Mouse (Mus musculus) urinary bladder, postnatal 25 days (tissue): Measurements from ENCODE around the gene Gpld1.

Source experiments
- DNase-seq: peaks from one replicate; pipeline ENCODE4 v3.0.0; 2022; ENCODE audit warnings: low spot score

The Gpld1 gene

DNA sequence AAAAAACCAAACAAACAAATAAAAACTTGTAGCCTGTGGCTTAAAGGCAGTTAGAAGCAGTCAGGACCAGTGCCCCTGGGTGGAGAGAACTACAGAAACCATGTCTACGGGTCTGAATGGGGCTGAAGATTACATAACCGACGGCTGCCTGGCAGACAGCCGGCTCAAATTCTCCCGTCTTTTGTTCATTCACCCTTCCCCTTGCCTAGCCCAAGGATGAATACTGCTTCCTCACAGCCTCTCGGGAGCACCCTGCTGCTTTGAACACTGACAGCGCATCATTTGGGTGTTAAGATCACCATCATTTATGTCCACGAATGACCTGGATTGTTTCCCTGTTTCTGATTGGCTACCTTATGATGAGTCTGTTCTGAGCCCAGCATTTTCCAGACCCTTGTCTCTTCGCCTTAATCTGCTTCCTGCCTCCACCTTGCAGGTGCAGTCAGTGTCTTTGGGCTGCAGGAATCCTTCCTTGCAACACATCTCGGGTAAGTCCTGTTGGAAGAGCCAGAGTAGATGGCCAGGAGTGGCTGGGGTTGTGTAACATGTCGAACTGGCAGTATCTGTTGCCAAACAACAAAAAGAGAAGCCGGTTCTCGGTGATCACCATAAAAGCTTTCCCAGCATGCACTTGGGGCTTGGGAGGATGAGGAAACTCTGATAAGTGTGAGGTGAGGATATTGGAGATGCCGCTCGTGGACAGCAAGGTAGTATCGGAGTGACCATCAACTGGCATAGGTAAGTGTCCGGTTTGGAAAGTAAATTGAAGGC, at the start of gene Gpld1:
Gene Gpld1, plus strand, starts transcription at position 641 of the 771 bp plus-strand sequence.
- DNase-seq = no peak

DNA sequence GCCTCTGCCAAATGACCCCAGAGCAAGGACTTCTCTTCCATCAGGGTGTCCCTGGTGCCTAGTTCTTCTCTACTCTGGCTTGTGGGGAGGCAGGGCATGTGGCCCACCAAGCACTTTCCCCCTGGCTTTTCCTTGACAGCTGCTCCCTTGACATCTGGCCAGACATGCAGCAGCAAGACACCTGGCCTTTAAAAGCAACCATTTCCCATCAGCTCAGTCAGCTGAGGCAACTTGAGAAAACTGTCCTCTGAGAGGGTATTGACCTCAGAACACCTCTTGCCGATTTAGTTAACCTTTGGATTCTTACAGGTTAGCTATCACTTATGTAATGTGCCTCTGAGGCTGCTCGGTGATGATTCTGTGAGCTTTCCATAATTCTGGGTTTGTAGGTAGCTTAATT, 49.1 kb upstream of the Gpld1 start:
- DNase-seq = no peak

DNA sequence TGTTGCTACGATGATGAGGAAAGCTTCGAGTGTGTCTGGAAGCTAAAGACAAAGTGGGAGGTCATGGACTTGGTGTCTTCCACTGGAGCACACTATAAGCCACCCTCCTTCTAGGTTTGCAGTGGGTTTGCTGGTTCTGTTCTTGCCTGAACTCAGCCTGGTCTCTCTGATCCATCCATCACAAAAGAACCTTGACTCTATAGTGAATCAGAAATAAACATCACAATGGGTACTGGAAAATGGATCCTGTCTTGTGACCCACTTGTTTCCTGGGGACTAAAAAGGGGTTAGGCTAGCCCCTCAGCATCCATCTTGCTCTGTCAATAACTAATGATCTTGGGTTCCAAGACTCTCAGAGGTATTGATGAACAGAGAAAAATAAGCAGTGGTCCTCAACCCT, 41.0 kb upstream of the Gpld1 start:
- DNase-seq = no peak

DNA sequence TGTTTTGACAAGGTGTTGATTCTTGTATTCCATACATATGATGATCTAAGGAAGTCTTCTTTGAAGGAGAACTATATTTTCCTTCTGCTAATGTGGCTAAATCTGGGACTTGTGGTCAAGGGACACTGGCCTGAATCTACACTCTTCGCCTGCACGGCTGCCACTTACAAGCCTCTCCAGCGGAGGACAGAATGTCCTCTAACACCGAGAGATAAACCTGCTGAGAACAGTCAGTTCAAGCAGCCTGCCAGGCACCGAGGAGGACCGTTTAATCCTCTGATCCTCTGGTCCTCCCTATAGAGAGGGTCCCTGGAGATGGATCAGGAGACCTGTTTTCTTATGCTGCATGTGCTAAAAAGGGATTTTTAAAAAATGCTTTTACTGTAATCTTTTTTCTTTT, 39.5 kb upstream of the Gpld1 start:
- no peak for DNase-seq

DNA sequence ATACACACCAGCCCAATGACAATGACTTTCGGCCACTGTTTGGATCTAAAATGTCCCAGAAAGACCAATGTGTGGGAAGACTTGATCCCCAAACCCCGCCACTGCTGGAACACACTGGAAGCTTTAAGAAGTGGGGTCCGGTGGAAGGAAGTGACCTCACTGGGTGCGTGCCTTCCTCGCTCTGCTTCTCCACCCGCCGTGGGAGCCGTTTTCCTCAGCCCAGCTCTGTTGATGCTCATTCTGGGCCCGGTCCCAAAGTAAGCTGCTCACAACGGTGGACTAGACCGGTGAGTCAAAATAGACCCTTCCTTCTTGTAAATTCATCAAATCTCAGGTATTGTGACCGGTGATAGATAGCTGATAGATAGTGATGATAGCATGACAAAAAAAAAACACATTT, 37.5 kb upstream of the Gpld1 start:
- no peak for DNase-seq

DNA sequence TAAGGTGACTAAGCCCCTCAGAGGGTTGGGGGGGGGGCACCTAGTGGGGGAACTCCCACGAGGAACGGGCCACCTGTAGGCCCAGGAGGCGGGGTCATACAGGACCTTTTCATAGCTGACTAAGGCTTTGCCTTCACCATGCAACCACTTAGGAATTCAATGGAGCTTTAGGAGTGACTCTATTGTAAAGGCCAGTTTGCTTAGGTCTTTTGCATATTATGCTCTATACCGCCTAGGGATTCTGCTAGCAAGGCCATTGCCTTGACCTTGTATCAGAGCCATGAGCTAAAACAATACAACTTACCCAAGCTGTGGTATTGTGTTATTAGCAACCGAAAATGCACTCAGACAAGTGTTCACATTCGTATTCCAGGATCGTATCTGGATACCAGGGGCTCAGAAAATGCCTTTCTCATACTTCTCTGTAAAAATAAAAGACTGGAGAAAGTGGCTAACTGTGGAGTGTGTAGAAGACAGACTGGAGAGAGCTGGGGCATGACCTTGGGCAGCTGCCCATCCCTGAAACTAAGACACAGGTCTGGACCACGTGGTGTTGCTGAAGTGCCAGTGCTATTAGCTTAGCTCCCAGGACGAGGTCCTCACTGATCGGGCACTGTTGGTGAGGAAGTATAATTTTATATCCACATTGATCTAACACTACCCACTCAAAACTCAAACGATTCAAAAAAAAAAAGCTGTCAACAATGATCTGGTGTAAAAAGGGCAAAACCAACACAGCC, 36.0 kb upstream of the Gpld1 start:
- DNase-seq = no peak

DNA sequence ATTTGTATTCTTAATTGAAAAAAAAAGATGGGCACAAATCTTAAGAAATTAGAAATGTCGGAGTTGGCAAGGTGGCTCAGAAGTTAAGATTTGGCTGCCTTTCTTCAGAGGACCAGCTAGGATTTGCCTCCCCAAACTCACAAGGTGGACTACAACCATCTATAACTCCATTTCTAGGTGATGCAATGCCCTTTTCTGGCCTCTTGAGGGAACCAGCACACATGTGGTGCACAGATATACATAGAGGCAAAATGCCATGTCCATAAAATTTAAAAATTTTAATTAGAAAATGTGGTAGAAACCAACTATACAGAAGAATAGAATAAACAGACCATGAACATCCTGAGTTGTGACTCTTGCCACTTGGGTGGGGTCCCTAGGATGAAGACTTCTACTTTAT, 33.8 kb upstream of the Gpld1 start:
- no peak for DNase-seq

DNA sequence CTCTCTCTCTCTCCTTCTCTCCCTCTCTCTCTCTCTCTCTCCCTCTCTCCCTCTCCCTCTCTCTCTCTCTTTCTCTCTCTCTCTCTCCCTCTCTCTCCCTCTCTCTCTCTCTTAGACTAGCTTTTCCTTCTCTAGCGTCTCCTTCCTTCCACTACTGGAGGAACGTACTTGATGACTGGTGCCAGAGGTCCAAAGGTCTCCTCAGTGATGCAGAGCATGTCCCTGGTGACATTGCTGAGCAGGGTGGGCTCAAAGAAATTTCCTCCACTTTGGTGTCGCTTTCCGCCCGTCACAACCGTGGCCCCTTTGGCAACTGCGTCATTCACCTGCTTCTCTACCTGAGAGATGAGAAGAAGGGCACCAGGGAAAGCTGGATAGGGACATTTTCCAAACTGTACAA, 29.4 kb upstream of the Gpld1 start:
- DNase-seq = no peak

DNA sequence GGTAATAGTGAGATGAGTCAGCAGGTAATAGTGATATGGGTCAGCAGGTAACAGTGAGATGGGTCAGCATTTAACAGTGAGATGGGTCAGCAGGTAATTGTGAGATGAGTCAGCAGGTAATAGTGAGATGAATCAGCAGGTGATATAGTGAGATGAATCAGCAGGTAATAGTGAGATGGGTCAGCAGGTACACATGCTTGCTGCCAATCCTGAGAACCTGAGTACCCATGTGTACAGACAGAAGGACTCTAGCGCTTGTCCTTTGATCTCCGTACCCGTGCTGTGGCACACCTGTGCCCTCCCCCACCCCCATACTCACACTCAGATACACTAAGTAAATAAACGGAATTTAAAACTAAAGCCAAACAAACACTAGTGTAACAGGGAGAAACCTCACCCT, 28.0 kb upstream of the Gpld1 start:
- DNase-seq = no peak

DNA sequence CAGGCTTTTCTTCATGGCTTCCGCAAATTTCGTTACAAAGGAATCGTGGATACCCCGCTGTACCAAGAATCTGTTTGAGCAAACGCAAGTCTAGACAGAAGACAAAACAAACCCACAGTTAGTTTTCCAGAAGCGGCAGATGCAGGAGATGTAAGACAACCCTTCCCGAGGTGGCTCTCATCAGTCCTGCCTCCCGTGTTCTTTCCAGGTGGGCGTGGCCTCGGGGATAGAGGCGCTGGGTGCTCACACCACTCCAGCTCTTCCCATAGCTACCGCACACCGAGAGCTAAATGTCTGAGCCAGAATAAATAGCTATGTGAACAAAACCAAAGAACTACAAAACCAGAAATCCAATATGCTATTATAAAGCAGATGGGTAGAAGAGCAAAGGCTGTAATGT, 27.1 kb upstream of the Gpld1 start:
- no peak for DNase-seq

DNA sequence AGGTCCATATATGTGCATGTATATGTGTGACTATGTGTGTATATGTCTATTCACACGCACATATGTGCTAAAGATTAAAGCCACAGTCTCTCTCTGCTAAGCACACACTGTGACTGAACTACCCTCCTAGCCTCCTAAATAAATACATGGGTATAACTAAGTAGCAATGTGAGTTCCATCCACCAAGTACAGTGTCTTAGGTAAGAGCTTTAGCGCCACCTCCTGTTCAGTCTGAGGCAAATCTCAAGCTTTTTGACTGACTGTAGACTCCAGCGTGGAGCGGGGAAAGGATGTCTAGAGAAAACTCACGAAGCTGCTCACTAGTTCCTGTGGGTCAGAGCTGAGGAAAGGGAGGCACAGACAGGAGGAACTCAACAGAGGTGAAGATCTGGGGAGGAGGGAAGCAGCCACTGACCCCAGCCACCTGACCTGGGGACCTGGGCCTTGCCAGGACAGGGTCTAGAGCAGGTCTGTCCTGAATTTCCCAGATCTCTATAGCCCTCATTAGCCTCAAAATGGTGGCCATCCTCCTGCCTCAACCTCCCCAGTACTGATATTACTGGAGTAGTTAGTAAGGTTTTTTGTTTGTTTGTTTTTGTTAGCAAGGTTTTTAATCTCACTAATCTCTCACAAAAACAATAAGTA, 22.5 kb upstream of the Gpld1 start:
- DNase-seq = peak; percentile 39

DNA sequence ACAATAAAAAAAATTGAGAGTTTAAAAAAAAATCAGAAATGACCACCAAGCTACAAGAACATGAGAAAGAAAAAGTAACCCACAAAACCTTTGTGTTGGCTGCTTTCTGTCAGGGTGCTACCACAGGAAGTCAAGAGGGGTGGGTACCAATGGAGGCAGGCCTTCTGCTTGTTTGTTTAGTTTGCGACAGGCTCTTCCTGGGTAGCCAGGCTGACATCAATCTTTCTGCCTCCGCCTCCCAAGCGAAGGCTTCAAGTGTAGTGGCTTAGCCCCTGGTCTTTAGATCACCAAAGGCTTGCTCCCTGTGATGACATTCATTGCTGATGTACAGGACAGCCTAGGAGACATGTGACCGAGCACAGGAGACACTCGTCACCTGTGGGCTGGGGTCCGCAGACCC, 21.7 kb upstream of the Gpld1 start:
- no peak for DNase-seq

DNA sequence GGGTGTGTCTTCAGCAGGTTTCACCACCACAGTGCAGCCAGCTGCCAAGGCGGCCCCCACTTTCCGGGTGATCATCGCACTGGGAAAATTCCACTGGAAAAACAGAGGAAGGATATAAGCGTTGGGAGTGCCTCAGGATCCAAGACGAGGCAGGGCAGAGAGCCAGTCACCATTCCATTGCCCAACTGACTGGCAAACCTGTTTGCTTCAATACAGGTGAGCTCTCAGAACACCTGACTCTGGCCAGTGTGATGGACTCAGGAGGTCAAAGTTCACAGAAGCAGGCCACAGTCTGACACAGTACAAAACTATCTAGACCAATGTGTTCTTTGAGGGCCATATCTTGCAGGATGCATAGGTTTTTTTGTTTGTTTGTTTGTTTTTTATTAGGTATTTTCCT, 19.0 kb upstream of the Gpld1 start:
- DNase-seq = no peak

DNA sequence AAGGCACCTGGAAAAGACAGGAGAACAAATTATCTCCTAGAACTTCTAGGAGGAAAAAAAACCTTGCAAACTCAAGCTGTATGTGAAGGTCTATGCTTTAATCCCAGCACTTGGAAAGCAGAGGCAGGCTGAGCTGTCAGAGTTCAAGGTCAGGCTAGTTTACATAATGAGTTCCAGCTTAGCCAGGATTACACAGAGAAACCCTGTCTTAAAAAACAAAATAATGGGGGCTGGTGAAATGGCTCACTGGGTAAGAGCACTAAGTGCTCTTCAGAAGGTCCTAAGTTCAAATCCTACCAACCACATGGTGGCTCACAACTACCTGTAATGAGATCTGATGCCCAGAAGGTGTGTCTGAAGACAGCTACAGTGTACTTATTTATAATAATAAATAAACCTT, 12.4 kb upstream of the Gpld1 start:
- DNase-seq = no peak

DNA sequence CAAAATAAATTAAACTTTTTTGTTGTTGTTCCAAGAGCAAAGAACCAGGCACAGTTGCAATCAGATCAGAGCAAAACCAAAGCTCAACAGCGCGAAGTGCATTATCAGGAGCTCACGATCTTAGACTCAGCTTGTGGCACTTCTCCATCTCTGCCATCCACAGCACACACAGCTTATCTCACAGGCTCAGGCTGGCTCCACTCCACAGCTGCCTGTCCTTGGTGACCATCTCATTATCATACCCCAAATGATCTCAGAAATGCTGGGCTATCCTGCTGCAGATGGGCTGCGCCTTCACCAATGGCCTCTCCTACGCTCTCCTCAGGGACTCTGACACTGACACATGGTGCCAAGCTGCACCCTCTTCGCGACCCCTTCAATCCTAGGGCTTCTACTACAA, 9.8 kb upstream of the Gpld1 start:
- DNase-seq = no peak

DNA sequence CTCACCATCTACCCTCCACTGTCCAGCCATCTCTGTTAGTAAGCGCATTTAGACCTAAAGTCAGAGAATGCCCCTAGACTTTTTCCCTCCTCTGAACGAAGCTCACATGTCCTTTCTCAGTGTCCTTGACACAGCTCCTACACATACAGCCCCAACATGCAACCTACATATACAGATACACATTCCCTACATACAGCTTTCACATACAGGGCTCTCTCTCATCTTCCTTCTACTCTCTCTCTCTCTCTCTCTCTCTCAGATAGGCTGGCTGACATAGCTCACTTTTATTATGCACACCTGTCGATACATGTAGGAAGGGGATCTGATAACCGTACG, 6.2 kb upstream of the Gpld1 start:
- no peak for DNase-seq

DNA sequence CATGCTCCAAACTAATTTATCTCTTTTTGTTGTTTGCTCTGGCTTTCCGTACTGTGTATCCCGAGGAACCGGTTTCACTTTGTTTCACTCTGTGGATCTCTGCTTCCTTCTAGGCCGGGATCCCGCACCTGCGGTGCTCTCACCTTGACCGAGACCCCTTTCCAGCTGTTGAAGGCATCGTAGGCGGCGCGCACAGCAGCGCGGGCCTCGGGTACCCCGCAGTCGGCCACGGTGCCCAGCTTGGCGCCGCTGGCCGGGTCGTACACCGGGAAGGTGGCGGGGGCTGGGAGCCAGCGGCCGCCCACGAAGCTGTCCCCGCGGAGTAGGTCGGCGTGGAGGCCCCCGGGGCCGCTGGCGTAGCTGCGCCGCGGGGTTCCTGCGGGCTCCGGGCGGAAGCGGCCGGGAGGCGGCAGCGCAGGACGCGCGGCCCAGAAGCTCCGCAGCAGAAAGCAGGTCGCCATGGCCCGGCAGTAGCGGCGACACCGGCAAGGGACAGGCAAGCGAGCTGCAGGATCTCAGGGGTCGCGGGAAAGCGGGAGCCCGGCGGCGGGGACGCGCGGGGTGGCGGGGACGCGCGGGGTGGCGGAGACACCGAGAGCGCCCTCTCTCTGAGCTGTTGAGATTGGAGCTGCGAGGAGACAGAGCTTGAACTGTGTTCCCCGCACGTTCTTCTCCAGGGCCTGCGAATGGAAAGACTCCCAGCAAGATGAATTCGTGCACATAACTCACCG, 5.7 kb upstream of the Gpld1 start, which contains the start of gene Aldh5a1:
Gene Aldh5a1, minus strand, starts transcription at position 554 of the 731 bp plus-strand sequence.
- DNase-seq = peak; percentile 65

DNA sequence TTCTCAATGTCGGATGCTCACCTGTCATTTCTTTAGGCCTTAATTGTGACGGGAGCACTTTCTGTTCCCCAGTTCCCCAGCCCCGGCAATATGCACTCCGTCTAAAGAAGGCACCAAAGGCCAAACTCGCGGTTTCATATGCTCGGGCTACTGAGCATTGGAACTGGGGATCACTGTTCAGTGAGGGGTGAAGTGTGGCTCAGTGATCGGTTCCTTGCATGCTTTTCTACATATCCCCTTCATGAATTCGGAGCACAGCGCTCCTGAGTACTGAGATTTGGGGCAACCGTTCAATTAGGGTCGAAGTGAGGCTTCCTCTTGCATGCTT, 5.1 kb upstream of the Gpld1 start:
- no peak for DNase-seq

DNA sequence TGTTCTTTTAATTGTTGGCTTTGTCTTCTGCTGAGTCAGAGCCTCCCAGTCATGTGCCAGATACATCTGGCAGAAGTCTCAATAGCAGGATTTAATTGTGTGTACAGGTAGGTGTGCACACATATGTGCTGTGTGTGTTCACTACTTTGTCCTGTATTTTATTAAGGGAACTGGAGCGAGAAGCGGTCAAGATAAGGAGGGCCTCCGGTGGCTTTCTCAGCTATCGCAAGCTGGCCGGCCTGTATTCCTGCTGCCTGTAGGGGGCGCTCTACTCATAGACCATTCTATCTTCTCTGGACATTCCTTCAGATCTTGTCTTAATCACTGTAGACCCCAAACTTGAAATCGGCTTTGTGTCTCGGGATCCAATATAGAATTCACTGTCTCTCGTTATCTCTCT, 4.3 kb upstream of the Gpld1 start:
- peak; percentile 75 for DNase-seq

DNA sequence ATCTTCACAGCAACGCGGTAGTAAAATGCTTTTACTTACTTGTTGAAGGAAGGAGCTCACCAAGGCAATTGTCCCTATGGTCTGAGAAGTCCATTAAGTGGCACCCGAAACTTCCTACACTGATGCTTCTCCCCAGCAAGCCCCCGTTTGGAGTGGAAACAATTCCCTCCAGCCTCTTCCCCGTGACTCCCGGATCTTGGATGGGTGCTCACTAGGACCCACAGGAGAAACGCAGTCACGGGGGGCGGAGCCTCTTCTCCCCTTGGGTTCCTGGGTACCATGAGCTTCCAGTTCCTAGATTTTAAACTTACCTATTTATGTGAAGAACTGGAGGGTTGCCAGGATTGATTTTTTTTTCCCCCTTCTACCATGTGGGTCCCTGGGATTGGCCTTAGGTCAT, 3.5 kb upstream of the Gpld1 start:
- no peak for DNase-seq

DNA sequence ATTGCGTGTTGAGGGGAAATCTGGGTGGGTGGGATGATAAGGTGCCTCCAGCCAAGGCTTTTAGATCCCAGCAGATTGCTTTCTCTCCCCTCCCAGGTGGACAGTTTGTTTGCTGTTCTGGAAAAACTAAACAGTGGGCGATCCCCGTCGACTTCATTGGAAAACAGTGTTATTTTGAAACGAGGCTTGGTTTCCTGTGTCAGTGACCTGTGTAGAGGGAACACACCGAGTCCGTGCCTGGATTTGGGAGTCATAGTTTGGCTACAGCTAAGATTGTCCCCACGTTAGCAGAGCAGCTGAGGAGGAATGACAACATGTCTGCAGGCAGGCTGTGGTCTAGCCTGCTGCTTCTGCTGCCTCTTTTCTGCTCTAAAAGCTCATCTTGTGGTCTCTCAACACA, 351 bp downstream of the Gpld1 start:
- DNase-seq = no peak

DNA sequence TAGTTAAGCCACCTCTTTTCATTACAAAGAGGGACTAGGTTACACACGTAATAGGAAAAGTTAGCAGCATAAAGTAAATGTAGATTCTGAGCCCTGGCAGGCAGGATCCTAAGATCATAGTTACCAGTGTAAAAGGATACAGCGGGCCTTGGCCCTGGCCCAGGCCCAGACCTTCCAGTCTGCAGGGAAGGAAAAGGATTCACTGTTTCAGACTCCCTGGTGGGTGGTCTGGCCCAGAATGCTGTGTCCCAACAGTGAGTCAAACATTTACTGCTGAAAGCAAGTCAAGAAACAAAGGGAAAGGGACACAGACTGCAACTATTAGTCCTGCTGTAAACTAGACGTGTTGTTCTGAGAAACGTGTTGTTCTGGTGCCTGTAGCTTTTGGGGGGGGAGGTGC, 2.6 kb downstream of the Gpld1 start:
- no peak for DNase-seq

DNA sequence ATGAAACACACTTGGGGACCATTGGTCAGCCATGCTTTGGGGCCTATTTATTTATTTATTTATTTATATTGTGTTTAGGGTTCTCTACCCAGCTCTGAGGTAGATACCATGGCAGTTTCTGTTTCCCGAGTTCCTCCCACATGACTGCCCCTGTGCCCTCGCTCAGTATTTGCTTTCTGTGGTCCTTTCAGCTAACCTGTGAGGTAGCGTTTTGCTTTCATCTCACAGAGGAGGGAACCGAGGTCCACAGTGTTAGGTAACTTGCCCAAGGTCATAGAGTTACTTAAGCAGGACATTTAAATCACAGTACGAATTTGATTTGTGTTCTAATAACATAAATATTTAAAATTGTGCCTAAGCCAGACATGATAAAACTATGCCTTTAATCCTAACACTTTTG, 4.2 kb downstream of the Gpld1 start:
- DNase-seq = no peak
